Mouse (Mus musculus): ENCODE measurements around the gene Ddx11. TPM values are rescaled to one million over a fixed set of nuclear protein-coding genes. Genes with fewer than 3 reads are reported as not detected.

Gene Ddx11
- total and polyA plus RNA-seq, 2 experiments = 3.4 to 5.1 TPM

DNA sequence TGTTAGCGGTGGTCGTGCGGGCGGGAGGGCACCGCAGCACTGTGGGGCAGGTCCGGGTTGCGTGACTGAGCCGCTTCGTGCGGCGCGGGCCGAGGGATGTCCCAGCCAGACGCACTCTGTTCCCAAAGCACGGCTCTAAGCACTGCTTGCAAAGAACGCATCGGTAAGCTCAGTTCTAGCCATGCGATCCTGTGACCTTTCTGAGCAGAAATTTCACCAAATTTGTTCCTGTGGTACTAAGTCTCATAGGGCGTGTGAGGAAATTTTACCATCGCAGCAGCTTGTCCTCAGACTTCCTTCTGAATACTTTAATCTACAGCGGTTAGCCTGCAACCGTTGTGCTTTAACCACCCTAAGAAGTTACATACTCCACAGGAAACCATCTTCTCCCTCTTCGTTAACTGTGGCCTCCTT, 45.9 kb upstream of the Ddx11 start:
- WGBS = 3% methylated on average over 23 of the region's 23 CpGs
- Histone ChIP-seq H3K27ac (replicated peaks; ENCODE audit: insufficient read depth, low read depth, low read length) (peak overlapping the region; percentile 19), H3K9ac (ENCODE audit: low read depth, low read length) (peak overlapping the region; percentile 70), H3K27me3 (ENCODE audit: control insufficient read depth, insufficient read depth, low read length) (no peaks in the 10 kb centered on the region), H3K36me3 (ENCODE audit: control insufficient read depth, insufficient read depth, low read length) (peaks cover 24% of the 10 kb centered on the region), H3K4me1 (ENCODE audit: control insufficient read depth, insufficient read depth, low read length) (peaks cover 6% of the 10 kb centered on the region; the same call in 1 of the 2 replicates), H3K4me3 (ENCODE audit: insufficient read depth, low read depth, low read length) (peak overlapping the region; percentile 86), H3K79me2 (ENCODE audit: control insufficient read depth, insufficient read depth, low read length) (peaks cover 6% of the 10 kb centered on the region; the same call in 1 of the 2 replicates)
- peak; percentile 46 for DNase-seq (ENCODE audit: extremely low read depth, low read depth, low spot score)
- TF ChIP-seq POLR2A (IDR thresholded peaks at IDR 0.05; ENCODE audit: extremely low read depth, insufficient read depth, low read length) (no peak), CTCF (IDR thresholded peaks at IDR 0.05; ENCODE audit: low read depth, low read length) (no peak)

DNA sequence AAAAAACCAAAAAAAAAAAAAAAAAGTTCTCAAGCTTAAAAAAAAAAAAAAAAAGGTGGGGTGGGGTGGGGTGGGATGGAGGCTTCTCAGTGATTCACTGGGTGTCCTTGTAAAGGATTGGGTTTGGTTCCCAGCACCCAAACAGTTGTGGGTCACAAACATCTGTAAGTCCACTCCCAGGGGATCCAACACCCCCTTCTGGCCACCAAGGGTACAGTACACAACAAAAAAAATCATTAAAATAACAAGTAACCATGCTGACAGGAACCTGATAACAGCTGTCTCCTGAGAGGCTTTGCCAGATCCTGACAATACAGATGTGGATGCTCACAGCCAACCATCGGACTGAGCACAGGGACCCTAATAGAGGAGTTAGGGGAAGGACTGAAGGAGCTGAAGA, 38.8 kb upstream of the Ddx11 start:
- H3K27me3 ChIP-seq (ENCODE audit: control insufficient read depth, insufficient read depth, low read length) = no peaks in the 10 kb centered on the region
- whole genome bisulfite sequencing = 89% methylated on average over 1 of the region's 1 CpGs
- no peak overlapping the region for H3K4me3 ChIP-seq (ENCODE audit: insufficient read depth, low read depth, low read length)
- no peak for DNase-seq (ENCODE audit: extremely low read depth, low read depth, low spot score)
- TF ChIP-seq CTCF (IDR thresholded peaks at IDR 0.05; ENCODE audit: low read depth, low read length) = no peak
- TF ChIP-seq POLR2A (IDR thresholded peaks at IDR 0.05; ENCODE audit: extremely low read depth, insufficient read depth, low read length) = no peak
- no peak overlapping the region for H3K27ac ChIP-seq (replicated peaks; ENCODE audit: insufficient read depth, low read depth, low read length)
- peaks cover 37% of the 10 kb centered on the region for H3K36me3 ChIP-seq (ENCODE audit: control insufficient read depth, insufficient read depth, low read length)
- H3K4me1 ChIP-seq (ENCODE audit: control insufficient read depth, insufficient read depth, low read length) = no peaks in the 10 kb centered on the region
- H3K79me2 ChIP-seq (ENCODE audit: control insufficient read depth, insufficient read depth, low read length) = no peaks in the 10 kb centered on the region
- H3K9ac ChIP-seq (ENCODE audit: low read depth, low read length) = no peak overlapping the region

DNA sequence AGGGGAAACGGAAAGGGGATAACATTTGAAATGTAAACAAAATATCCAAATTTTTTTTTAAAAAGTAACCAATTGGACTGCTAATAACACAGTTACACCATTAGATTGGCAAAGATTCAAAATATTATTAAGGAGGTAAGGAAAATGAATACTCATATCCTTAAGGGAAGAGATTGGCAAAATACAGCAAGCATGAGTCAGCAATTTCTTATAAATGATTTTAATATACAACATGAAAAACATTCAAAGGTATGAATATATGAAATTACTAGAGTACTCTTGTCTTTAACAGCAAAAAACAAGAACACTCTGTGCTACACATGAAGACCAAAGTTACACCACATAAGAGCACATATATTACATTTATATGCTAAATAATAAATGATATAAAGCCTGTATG, 38.3 kb upstream of the Ddx11 start:
- Histone ChIP-seq H3K36me3 (ENCODE audit: control insufficient read depth, insufficient read depth, low read length) (peaks cover 35% of the 10 kb centered on the region), H3K79me2 (ENCODE audit: control insufficient read depth, insufficient read depth, low read length) (no peaks in the 10 kb centered on the region), H3K27me3 (ENCODE audit: control insufficient read depth, insufficient read depth, low read length) (no peaks in the 10 kb centered on the region), H3K4me1 (ENCODE audit: control insufficient read depth, insufficient read depth, low read length) (no peaks in the 10 kb centered on the region), H3K27ac (replicated peaks; ENCODE audit: insufficient read depth, low read depth, low read length) (no peak overlapping the region), H3K9ac (ENCODE audit: low read depth, low read length) (no peak overlapping the region), H3K4me3 (ENCODE audit: insufficient read depth, low read depth, low read length) (no peak overlapping the region)
- no peak for DNase-seq (ENCODE audit: extremely low read depth, low read depth, low spot score)
- 81% methylated on average over 1 of the region's 1 CpGs for WGBS
- no peak for TF ChIP-seq POLR2A (IDR thresholded peaks at IDR 0.05; ENCODE audit: extremely low read depth, insufficient read depth, low read length)
- no peak for TF ChIP-seq CTCF (IDR thresholded peaks at IDR 0.05; ENCODE audit: low read depth, low read length)

DNA sequence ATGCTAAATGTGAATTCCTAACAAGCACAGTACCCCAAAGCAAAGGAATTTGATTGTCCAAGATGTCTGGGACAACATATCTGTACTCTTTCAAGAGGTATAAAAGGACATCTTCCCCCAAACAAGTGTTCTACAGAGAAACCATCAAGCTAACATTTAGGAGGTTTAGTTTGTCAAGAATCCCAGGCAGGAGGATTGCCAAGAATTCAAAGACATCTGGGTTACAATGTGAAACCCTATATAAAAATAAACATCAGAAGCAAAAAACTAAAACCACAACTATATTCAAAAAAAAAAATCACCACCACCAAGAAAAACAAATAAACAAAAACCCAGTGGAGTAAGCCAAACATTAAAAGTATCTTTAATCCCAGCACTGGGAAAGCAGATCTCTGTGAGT, 33.1 kb upstream of the Ddx11 start:
- Histone ChIP-seq H3K27me3 (ENCODE audit: control insufficient read depth, insufficient read depth, low read length) (no peaks in the 10 kb centered on the region), H3K79me2 (ENCODE audit: control insufficient read depth, insufficient read depth, low read length) (peaks cover 11% of the 10 kb centered on the region; the same call in 1 of the 2 replicates), H3K4me3 (ENCODE audit: insufficient read depth, low read depth, low read length) (no peak overlapping the region), H3K36me3 (ENCODE audit: control insufficient read depth, insufficient read depth, low read length) (peaks cover 21% of the 10 kb centered on the region), H3K4me1 (ENCODE audit: control insufficient read depth, insufficient read depth, low read length) (peaks cover 2% of the 10 kb centered on the region), H3K9ac (ENCODE audit: low read depth, low read length) (no peak overlapping the region), H3K27ac (replicated peaks; ENCODE audit: insufficient read depth, low read depth, low read length) (no peak overlapping the region)
- TF ChIP-seq CTCF (IDR thresholded peaks at IDR 0.05; ENCODE audit: low read depth, low read length) (no peak), POLR2A (IDR thresholded peaks at IDR 0.05; ENCODE audit: extremely low read depth, insufficient read depth, low read length) (no peak)
- DNase-seq (ENCODE audit: extremely low read depth, low read depth, low spot score) = peak; percentile 10

DNA sequence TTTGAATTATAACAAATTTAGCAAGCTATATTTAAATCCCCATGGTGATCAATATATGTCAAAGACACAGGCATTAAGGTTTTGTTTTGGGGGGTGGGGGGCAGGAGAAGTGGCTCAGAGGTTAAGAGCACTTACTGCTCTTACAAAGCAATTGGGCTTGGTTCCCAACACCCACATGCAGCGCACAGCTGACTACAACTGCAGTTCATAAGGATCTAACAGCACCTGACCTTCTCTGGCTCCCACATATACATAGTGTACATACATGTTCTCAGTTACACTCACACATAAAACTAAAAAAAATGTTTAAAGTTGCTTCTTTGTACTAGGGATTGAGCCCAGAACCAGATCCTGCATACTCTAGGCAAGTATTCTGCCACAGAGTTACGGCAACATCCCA, 31.9 kb upstream of the Ddx11 start:
- H3K79me2 ChIP-seq (ENCODE audit: control insufficient read depth, insufficient read depth, low read length) = peaks cover 11% of the 10 kb centered on the region; the same call in 1 of the 2 replicates
- DNase-seq (ENCODE audit: extremely low read depth, low read depth, low spot score) = no peak
- peaks cover 15% of the 10 kb centered on the region for H3K36me3 ChIP-seq (ENCODE audit: control insufficient read depth, insufficient read depth, low read length)
- no peak overlapping the region for H3K27ac ChIP-seq (replicated peaks; ENCODE audit: insufficient read depth, low read depth, low read length)
- no peaks in the 10 kb centered on the region for H3K27me3 ChIP-seq (ENCODE audit: control insufficient read depth, insufficient read depth, low read length)
- 84% methylated on average over 2 of the region's 2 CpGs for WGBS
- H3K4me1 ChIP-seq (ENCODE audit: control insufficient read depth, insufficient read depth, low read length) = peaks cover 2% of the 10 kb centered on the region
- no peak overlapping the region for H3K9ac ChIP-seq (ENCODE audit: low read depth, low read length)
- no peak for TF ChIP-seq CTCF (IDR thresholded peaks at IDR 0.05; ENCODE audit: low read depth, low read length)
- TF ChIP-seq POLR2A (IDR thresholded peaks at IDR 0.05; ENCODE audit: extremely low read depth, insufficient read depth, low read length) = no peak
- no peak overlapping the region for H3K4me3 ChIP-seq (ENCODE audit: insufficient read depth, low read depth, low read length)

DNA sequence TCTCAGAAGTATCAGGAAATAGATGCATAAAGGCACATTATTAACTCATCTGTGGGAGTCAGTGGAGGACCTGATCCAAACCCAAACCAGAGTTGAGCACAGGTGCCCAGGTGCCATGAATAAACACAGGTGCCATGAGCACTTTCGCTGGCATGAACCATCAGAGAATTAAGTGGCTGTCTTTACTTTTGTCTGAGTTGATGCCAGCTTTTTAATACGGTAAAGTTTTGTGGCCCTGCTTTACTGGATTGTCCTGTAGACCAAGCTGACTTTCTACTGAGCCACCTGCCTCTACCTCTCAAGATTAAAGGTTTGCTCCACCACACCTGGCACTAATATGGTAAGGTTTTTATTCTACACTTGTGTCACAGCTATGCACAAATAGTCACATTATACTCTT, 31.3 kb upstream of the Ddx11 start:
- H3K36me3 ChIP-seq (ENCODE audit: control insufficient read depth, insufficient read depth, low read length) = peaks cover 12% of the 10 kb centered on the region
- H3K4me3 ChIP-seq (ENCODE audit: insufficient read depth, low read depth, low read length) = no peak overlapping the region
- H3K9ac ChIP-seq (ENCODE audit: low read depth, low read length) = no peak overlapping the region
- DNase-seq (ENCODE audit: extremely low read depth, low read depth, low spot score) = no peak
- H3K4me1 ChIP-seq (ENCODE audit: control insufficient read depth, insufficient read depth, low read length) = peaks cover 2% of the 10 kb centered on the region
- peaks cover 14% of the 10 kb centered on the region; the same call in 1 of the 2 replicates for H3K79me2 ChIP-seq (ENCODE audit: control insufficient read depth, insufficient read depth, low read length)
- no peaks in the 10 kb centered on the region for H3K27me3 ChIP-seq (ENCODE audit: control insufficient read depth, insufficient read depth, low read length)
- no peak for TF ChIP-seq POLR2A (IDR thresholded peaks at IDR 0.05; ENCODE audit: extremely low read depth, insufficient read depth, low read length)
- no peak for TF ChIP-seq CTCF (IDR thresholded peaks at IDR 0.05; ENCODE audit: low read depth, low read length)
- WGBS = 64% methylated on average over 2 of the region's 2 CpGs
- H3K27ac ChIP-seq (replicated peaks; ENCODE audit: insufficient read depth, low read depth, low read length) = no peak overlapping the region

All from liver, adult 2 months (tissue).